Mouse (Mus musculus) lung, postnatal 0 days (tissue): ENCODE data around the gene Pdpn.

Experiments used
- CTCF ChIP-seq: IDR thresholded peaks from 2 replicates; pipeline ENCODE4 v1.5.1; 2016; ENCODE audit warnings: antibody characterized with exemption, mild to moderate bottlenecking
- EP300 ChIP-seq: IDR thresholded peaks from 2 replicates; pipeline ENCODE4 v1.6.1; 2016; ENCODE audit warnings: antibody characterized with exemption, mild to moderate bottlenecking, control low read depth

DNA sequence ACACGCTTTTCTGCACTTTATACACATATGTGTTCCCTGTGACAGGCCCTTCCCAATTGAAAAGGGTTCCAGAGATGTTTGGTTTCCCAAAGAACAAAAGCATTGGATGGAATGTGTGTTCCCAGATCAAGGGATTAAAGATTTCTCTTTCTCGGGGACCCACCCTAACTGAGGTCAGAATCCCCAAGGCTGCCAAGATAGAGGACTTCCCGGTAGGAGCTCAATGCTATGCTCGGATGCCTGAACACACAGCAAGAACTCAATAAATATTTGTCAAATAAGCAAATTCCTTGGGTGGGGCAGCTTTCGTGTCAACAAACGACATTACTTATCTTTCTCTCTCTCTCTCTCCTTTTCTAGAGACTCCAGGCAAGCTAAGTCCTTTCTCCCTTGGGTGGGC, 5.0 kb downstream of the Pdpn start:
- TF ChIP-seq CTCF (no peak), EP300 (peak; percentile 60)
